Mouse (Mus musculus): ENCODE measurements at regions not wholly inside any gene's neighbourhood (a gene's known extent, or its start where the extent isn't known, plus 50 kb on each side); places are given as distances from the start of the nearest gene placed in this dataset.

- DNase-seq (ENCODE audit: low read depth, low spot score) = peak; percentile 50
Observed at GRCm38 (mm10) chr16:80083035-80083434, 992.1 kb upstream of the Tmprss15 start.

- DNase-seq (ENCODE audit: low read depth, low spot score) = no peak
Observed at GRCm38 (mm10) chr16:80073675-80074074, 982.8 kb upstream of the Tmprss15 start.
